Mouse (Mus musculus) ES-Bruce4 (cell line): ENCODE data around the gene Numbl.

Experiments
- CTCF ChIP-seq: IDR thresholded peaks from one replicate; pipeline ENCODE4 v1.8.1; 2011; ENCODE audit warnings: low read depth, low read length
- EP300 ChIP-seq: IDR thresholded peaks from 2 replicates; pipeline ENCODE4 v1.6.1; 2011; ENCODE audit warnings: low read depth, low read length; ENCODE audit not compliant: insufficient read depth

DNA sequence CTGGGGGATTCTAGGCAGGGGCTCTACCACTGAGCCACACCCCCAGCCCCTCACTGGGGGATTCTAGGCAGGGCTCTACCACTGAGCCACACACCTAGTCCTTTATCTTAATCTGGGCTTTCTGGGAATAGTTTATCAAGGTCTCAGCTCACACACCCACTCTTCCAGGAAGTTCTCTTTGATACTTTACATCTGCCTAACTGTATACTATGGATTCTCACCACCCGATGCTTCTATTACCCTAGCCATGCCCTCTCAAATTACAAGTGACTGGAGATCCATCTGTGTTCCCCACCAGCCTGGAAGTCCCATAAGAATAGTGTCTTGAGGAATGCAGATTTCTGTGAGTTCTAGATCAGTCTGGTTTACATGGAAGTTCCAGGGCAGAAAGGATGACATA is 35.7 kb upstream of the Numbl start:
- TF ChIP-seq EP300 (no peak), CTCF (no peak)
